Mouse (Mus musculus) cerebellum, postnatal 10 days (tissue): ENCODE results near the gene Pomc.
"Not testable (repeated sequence)": the region's sequence is repeated elsewhere in the genome, so short reads cannot be mapped to it uniquely, and the experiment has no call there.

Experiments
- DNase-seq, 2 experiments: peaks; one replicate each; pipeline ENCODE4 v3.0.0; 2021; ENCODE audit warnings: mixed read lengths in 2 of 2

Pomc gene

GRCm38 (mm10) chr12:3973169-3973568 lies 18.4 kb downstream of the Pomc start:
- not testable (repeated sequence) for DNase-seq

DNA sequence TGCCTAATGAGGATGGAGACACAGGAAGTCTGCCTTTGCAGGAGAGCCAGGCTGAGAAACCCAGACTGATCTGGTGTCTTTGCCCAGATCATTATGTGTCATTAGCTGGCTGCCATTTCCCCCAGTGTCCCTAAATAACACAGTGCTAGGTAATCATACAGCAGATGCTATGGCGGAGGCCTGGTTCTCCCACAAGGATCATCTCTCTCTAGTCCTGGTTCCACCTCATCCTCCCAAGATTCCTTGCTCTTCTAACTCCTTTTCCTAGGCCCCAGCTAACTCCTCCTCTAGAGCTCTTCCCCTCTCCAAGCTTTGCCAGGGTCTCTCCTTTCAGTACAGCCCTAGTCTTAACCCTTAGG lies 26.2 kb downstream of the Pomc start:
- DNase-seq = peak in 1 of 2 experiments; percentile 19

DNA sequence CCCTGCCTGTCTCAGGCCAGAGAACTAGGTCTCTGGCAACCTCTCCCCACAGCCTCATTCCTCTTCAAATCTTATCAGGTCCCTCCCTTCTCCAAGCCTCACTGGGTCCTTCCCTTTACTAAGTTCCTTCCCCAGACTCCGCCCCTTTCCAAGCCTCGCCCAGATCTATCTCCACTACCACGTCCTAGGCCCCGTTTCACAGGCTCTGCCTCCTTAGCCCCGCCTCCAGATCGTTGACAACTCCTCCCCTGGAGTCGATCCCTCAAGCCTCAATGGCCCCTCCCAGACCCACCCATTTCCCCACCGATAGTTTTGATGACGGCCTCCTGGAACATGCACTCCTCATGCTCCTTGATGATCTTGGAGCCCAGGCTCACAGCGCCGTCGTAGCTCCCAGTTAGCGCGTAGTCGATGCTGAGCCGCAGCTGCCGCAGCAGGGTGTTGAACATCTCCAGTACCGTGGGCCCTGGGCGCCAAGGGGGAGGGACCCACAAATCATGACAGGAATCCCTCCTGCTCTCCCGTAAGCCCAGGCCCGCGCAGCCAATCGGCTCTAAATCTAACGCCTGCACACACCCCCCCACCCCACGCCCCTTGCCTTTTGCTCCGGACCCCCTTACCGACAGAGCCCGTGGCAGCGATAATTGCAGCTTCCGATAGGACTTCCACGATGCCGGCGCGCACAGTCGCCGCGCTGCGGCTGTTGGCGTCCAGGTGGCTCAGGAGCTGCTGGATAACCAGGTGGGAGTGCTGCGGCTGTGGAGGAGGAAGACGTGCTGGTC lies 26.8 kb downstream of the Pomc start:
- DNase-seq = peak; percentile 81 to 84

GRCm38 (mm10) chr12:3982257-3982656 lies 27.5 kb downstream of the Pomc start:
- DNase-seq = peak; percentile 87 to 88

DNA sequence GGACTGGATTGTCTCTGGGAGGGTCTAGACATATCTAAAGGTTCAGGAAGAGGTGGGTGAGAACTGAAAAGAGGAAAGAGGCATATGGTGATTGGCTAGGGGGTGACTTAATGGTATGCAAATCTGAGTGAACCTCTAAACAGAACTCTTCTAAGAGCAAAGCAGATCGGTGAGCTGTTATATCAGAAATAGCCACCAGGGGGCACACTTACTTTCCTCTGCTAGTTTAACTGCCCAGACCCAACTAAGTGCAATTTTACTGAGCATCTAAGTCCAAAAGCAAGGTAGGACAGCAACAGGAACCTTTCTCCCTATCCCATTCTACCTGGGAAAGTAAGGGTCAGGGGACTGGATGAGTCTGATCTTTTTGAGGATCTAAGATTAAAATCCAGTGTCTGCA lies 29.0 kb downstream of the Pomc start:
- DNase-seq = peak; percentile 91 to 96

GRCm38 (mm10) chr12:3984446-3984845 lies 29.7 kb downstream of the Pomc start:
- no peak for DNase-seq

GRCm38 (mm10) chr12:3989943-3990342 lies 35.2 kb downstream of the Pomc start:
- no peak for DNase-seq

- no peak for DNase-seq
Observed at GRCm38 (mm10) chr12:3991047-3991446, 36.3 kb downstream of the Pomc start.

DNA sequence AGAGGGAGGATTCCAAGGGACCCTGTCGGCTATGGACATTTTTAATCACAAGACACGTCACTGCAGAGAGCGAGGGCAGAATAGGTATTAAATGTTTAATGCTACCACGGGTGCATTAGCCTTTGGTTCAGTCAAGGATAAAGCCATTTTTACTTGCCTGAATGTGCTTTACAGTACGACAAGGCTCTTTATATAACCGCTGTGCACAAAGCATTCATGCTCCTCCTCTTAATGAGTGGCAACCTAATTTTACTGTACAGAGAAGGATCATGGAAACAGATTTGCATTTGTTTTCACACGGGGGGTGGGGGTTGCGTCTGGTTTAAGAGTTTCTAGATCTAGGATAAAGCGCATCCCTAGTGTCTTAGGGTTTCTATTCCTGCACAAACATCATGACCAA lies 42.0 kb downstream of the Pomc start:
- no peak for DNase-seq

- DNase-seq = peak in 1 of 2 experiments; percentile 69
Observed at GRCm38 (mm10) chr12:4000406-4000805, 45.7 kb downstream of the Pomc start.

DNA sequence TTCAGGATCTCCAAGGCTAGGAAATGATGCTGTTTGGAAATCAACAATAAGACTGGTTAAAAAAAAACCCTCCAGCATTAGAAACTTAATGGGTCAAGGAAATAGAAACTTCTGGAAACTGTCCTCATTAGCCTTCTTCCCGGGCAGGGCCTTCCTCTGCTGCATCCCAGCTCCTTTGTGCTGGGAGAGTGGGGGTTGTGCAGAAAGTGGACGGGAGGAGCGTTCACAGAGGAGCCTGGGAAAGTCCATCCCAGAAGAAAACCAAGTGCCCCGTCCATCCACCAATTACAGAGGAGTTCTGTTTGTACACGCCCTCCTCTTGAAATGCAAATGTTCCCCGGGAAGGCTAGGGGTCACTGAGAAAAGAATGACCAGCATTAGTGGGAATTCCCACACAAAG lies 49.9 kb downstream of the Pomc start:
- DNase-seq = no peak

- peak; percentile 92 to 95 for DNase-seq
Observed at GRCm38 (mm10) chr12:4006079-4006478, 51.3 kb downstream of the Pomc start.

DNA sequence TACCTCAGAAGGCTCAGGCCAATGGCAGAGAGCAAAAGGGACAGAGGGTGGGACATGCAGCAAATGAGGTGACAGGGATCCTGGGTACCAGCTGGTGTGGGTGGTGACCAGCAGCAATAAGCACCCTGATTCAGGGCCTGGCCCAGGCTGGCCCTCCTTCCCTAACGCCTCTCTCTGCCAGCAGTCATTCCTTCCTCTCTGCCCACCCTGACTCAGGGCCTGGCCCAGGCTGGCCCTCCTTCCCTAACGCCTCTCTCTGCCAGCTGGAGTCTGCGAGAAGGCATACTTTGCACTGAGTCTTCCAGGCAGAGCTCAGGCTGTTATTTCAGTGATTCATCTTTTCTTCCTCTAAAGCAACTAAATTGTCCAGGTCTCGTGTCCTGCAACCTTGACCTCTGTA lies 52.4 kb downstream of the Pomc start:
- peak; percentile 86 to 92 for DNase-seq

- no peak for DNase-seq
Observed at GRCm38 (mm10) chr12:4007766-4008165, 53.0 kb downstream of the Pomc start.

DNA sequence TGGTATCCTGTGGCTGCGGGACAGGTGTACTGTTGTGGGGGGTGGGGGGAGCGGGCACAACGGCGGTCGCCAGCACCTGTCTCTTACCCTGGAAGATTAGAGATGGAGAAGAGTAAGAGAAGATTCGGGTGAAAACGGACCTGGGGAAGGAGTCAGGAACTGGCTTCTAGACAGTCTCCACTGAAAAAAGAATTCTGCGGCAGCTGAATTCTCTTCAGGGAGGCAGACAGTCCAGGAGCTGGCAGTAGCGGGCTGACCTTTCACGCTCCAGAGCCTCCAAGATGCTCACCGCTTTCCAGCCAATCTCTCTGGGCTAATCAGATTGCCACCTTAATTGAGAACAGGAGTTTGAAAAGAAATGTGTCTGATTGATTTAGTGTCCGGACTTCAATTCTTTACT lies 54.0 kb downstream of the Pomc start:
- DNase-seq = peak; percentile 91
